8 mouse cellular contexts compared by ENCODE assay signal in genomic region chr6:29694375-29695289, GRCm38 (mm10). TPM values are rescaled to one million over a fixed set of nuclear protein-coding genes. Genes with fewer than 3 reads are reported as not detected.
DNase-seq lines count a peak whose midpoint lies in the region; ATAC-seq and TF ChIP-seq lines count a peak whose summit lies in the region.

No protein-coding gene starts in this region.

- H3K27me3 ChIP-seq in kidney, embryonic 15.5 days, result peaks cover 39% of the 10 kb centered on the region
- H3K27me3 ChIP-seq in Patski, result peaks cover 3% of the 10 kb centered on the region
- H3K27me3 ChIP-seq in heart, embryonic 16.5 days (ENCODE audit: control insufficient read depth, insufficient read depth, low read length), result peaks cover 21% of the 10 kb centered on the region
- H3K27me3 ChIP-seq in liver, embryonic 16.5 days (ENCODE audit: control insufficient read depth, insufficient read depth, low read depth, low read length), result peaks cover 12% of the 10 kb centered on the region

- DNase-seq in kidney, adult 8-10 months, result no peak
- no peak for DNase-seq in Patski (ENCODE audit: low read depth, low spot score)
- DNase-seq in layer of hippocampus, postnatal 36 days, result no peak
- DNase-seq in frontal cortex, postnatal 36 days (ENCODE audit: low spot score in 2 of 2), result no peak

- H3K36me3 ChIP-seq in kidney, embryonic 15.5 days, result no peaks in the 10 kb centered on the region
- no peaks in the 10 kb centered on the region for H3K36me3 ChIP-seq in heart, embryonic 16.5 days (ENCODE audit: control insufficient read depth, insufficient read depth)
- H3K36me3 ChIP-seq in liver, embryonic 16.5 days (ENCODE audit: control insufficient read depth, insufficient read depth), result peaks cover 7% of the 10 kb centered on the region

- peak overlapping the region; percentile 76 for H3K4me3 ChIP-seq in kidney, embryonic 15.5 days (replicated peaks)
- peak overlapping the region; percentile 80 for H3K4me3 ChIP-seq in heart, embryonic 16.5 days (ENCODE audit: low read length)
- peak overlapping the region; percentile 99 for H3K4me3 ChIP-seq in liver, embryonic 16.5 days (ENCODE audit: low read depth, low read length)

- peak overlapping the region; percentile 88 for H3K4me2 ChIP-seq in kidney, embryonic 15.5 days
- peak overlapping the region; percentile 100 for H3K4me2 ChIP-seq in heart, embryonic 16.5 days (ENCODE audit: low read depth, low read length)
- H3K4me2 ChIP-seq in liver, embryonic 16.5 days (ENCODE audit: low read depth, low read length), result peak overlapping the region; percentile 90

- H3K4me1 ChIP-seq in kidney, embryonic 15.5 days, result peaks cover 19% of the 10 kb centered on the region
- H3K4me1 ChIP-seq in heart, embryonic 16.5 days (ENCODE audit: control insufficient read depth, insufficient read depth, low read length), result peaks cover 8% of the 10 kb centered on the region
- peaks cover 38% of the 10 kb centered on the region for H3K4me1 ChIP-seq in liver, embryonic 16.5 days (ENCODE audit: control insufficient read depth, low read depth, low read length)

- H3K9me3 ChIP-seq in kidney, embryonic 15.5 days (replicated peaks), result no peaks in the 10 kb centered on the region
- no peaks in the 10 kb centered on the region for H3K9me3 ChIP-seq in heart, embryonic 16.5 days (replicated peaks; ENCODE audit: control insufficient read depth, low read length)
- H3K9me3 ChIP-seq in liver, embryonic 16.5 days (replicated peaks; ENCODE audit: control insufficient read depth, low read length), result no peaks in the 10 kb centered on the region

- no peak for TF ChIP-seq CTCF in Patski (IDR thresholded peaks at IDR 0.05)

- in situ Hi-C loops in Patski (cut with MboI; ENCODE audit: low pct_unique_long_range_greater_than_20kb), result no loop called here

- peak overlapping the region; percentile 69 for H3K27ac ChIP-seq in kidney, embryonic 15.5 days
- H3K27ac ChIP-seq in heart, embryonic 16.5 days (ENCODE audit: low read length), result no peak overlapping the region
- H3K27ac ChIP-seq in liver, embryonic 16.5 days (ENCODE audit: low read length), result peak overlapping the region; percentile 99

- 7% methylated on average over 35 of the region's 35 CpGs for WGBS in kidney, embryonic 15.5 days
- WGBS in heart, embryonic 16.5 days, result 6% methylated on average over 35 of the region's 35 CpGs
- 2% methylated on average over 35 of the region's 35 CpGs for WGBS in liver, embryonic 16.5 days (ENCODE audit: insufficient replicate concordance)

- peak; percentile 24; the same call in 1 of the 2 replicates for ATAC-seq in kidney, embryonic 15.5 days (replicated peaks; ENCODE audit: low FRiP score)
- ATAC-seq in Patski, result peak; percentile 42
- 0 out of 2 replicates have a peak, but pooled peaks have one; percentile 8 for ATAC-seq in heart, embryonic 16.5 days (replicated peaks; ENCODE audit: extremely low read depth, insufficient read depth, low FRiP score)
- ATAC-seq in liver, embryonic 16.5 days (ENCODE audit: low read depth), result no peak
- no peak for ATAC-seq in monocyte, adult 5-6 weeks (replicated peaks; ENCODE audit: insufficient number of reproducible peaks, low FRiP score, low TSS enrichment, poor library complexity, severe bottlenecking)

- CTCF ChIA-PET in Patski (lab: Charles Lee), result interaction anchor here (1.8 kb wide), 1 partner anchor 17 kb away, joined by 6 read pairs; no protein-coding TSS in a partner anchor

- POLR2A ChIA-PET in Patski (lab: Charles Lee), result interaction anchor here (0.6 to 1.3 kb wide), 4 partner anchors 11 to 42 kb away, joined by 3 to 4 read pairs (median 3); no protein-coding TSS in a partner anchor

- peak overlapping the region; percentile 80 for H3K9ac ChIP-seq in kidney, embryonic 15.5 days
- peak overlapping the region; percentile 85 for H3K9ac ChIP-seq in heart, embryonic 16.5 days (ENCODE audit: low read length)
- H3K9ac ChIP-seq in liver, embryonic 16.5 days (ENCODE audit: low read depth, low read length), result peak overlapping the region; percentile 100

RNA-seq across cellular contexts. Expression of gene Tspan33, which starts 0.6 kb away (rescaled TPM):
- 19.0 and 19.2 TPM in 2 replicates for polyA plus RNA-seq in kidney, embryonic 15.5 days (2015; fragmentation: Nextera tagmentation; extraction: Ambion mirVana)
- polyA plus RNA-seq in Patski (2021), result 53.5 TPM
- polyA plus RNA-seq in heart, embryonic 16.5 days (2015; fragmentation: Nextera tagmentation; extraction: Ambion mirVana), result 2.8 and 3.3 TPM in 2 replicates
- 110 and 156 TPM in 2 replicates for polyA plus RNA-seq in liver, embryonic 16.5 days (2015; fragmentation: Nextera tagmentation; extraction: Ambion mirVana)
- total RNA-seq in layer of hippocampus, postnatal 36 days (2021), result 10 to 100 TPM; 34.4 to 36.3 TPM
- total RNA-seq in monocyte, adult 5-6 weeks (2017), result 0.29 to 1.6 TPM (median 0.29 TPM) in 3 replicates

RNA-seq across cellular contexts. Expression of gene Smo, which starts 40.7 kb away (rescaled TPM):
- polyA plus RNA-seq in kidney, embryonic 15.5 days (2015; fragmentation: Nextera tagmentation; extraction: Ambion mirVana), result 50.7 and 55.0 TPM in 2 replicates
- polyA plus RNA-seq in Patski (2021), result 117 TPM
- 15.8 and 16.4 TPM in 2 replicates for polyA plus RNA-seq in heart, embryonic 16.5 days (2015; fragmentation: Nextera tagmentation; extraction: Ambion mirVana)
- 2.7 and 2.9 TPM in 2 replicates for polyA plus RNA-seq in liver, embryonic 16.5 days (2015; fragmentation: Nextera tagmentation; extraction: Ambion mirVana)
- total RNA-seq in layer of hippocampus, postnatal 36 days (2021), result 10 to 100 TPM; 16.6 to 17.4 TPM
- not detected in 3 replicates for total RNA-seq in monocyte, adult 5-6 weeks (2017)

Comparison
In these comparisons a context has a peak if more than half of its experiments do, and no peak if none do; other contexts are left out.
1. ATAC-seq: peak in kidney, embryonic 15.5 days (single experiment), Patski (single experiment) and heart, embryonic 16.5 days (single experiment); none in liver, embryonic 16.5 days (single experiment) and monocyte, adult 5-6 weeks (single experiment).
2. Peak in every context shown above with its lines, with median percentiles within 50 percentile points of each other: H3K4me2 ChIP-seq, H3K4me3 ChIP-seq and H3K9ac ChIP-seq.